Comparison of ENCODE assay signal across 10 mouse cellular contexts in the genomic region with DNA sequence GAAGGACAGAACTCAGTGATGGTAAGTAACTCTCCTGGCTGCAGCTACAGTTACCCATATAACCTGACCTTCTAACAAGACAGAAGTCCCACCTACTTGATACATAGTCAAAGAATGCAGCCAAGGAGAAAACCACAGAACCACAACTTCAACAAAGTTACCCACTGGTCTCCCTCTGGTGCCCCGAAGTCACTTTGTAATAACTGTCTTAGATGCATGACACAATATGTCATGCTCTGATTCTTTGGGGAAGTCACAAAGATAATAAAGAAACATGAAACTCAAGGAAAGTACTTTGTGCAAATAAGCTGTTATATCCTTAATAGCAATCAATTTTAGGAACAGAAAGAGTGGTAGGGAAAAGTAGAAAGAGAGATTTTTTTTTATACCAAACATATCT. TPM values are rescaled to one million over a fixed set of nuclear protein-coding genes. Genes with fewer than 3 reads are reported as not detected.
DNase-seq lines count a peak whose midpoint lies in the region; ATAC-seq and TF ChIP-seq lines count a peak whose summit lies in the region.
"Had no signal": no experiment of that assay in that cellular context is flagged by ENCODE, and none has a peak within 500 bp of the region (broad histone marks: within the 10 kb centered on the region; RNA-seq: fewer than 3 reads in every experiment).

No protein-coding gene starts in this region.

- H3K9ac ChIP-seq in forebrain, embryonic 13.5 days: no peak overlapping the region
- H3K9ac ChIP-seq in forebrain, embryonic 11.5 days (ENCODE audit: low read length): no peak overlapping the region
- H3K9ac ChIP-seq in lung, embryonic 15.5 days: no peak overlapping the region
- H3K9ac ChIP-seq in forebrain, postnatal 0 days: no peak overlapping the region
- H3K9ac ChIP-seq in neural tube, embryonic 13.5 days: no peak overlapping the region
- H3K9ac ChIP-seq: limb, embryonic 15.5 days had no signal

- TF ChIP-seq CTCF in lung, adult 2 months (IDR thresholded peaks at IDR 0.05; ENCODE audit: insufficient read depth, low read length): no peak
- TF ChIP-seq CTCF in forebrain, postnatal 0 days (IDR thresholded peaks at IDR 0.05; ENCODE audit: low read depth): no peak

- H3K4me2 ChIP-seq in forebrain, embryonic 13.5 days: peak overlapping the region; percentile 76; the same call in 1 of the 2 replicates
- H3K4me2 ChIP-seq in forebrain, embryonic 11.5 days (ENCODE audit: low read depth, low read length, severe bottlenecking): no peak overlapping the region
- peak overlapping the region; percentile 90; the same call in 1 of the 2 replicates for H3K4me2 ChIP-seq in lung, embryonic 15.5 days
- peak overlapping the region; percentile 62; the same call in 1 of the 2 replicates for H3K4me2 ChIP-seq in forebrain, postnatal 0 days (ENCODE audit: low read depth)
- H3K4me2 ChIP-seq in neural tube, embryonic 13.5 days: peak overlapping the region; percentile 86

- TF ChIP-seq POLR2A in lung, adult 2 months (IDR thresholded peaks at IDR 0.05; ENCODE audit: borderline replicate concordance, extremely low read depth, low read depth, low read length): no peak

- no peak for ATAC-seq in forebrain, embryonic 13.5 days
- no peak for ATAC-seq in forebrain, embryonic 11.5 days (replicated peaks; ENCODE audit: low FRiP score)
- no peak for ATAC-seq in lung, embryonic 15.5 days (ENCODE audit: borderline replicate concordance, extremely low read depth, low FRiP score, low TSS enrichment)
- no peak for ATAC-seq in forebrain, postnatal 0 days
- ATAC-seq in neural tube, embryonic 13.5 days (ENCODE audit: low read depth): no peak

- peaks cover 41% of the 10 kb centered on the region for H3K4me1 ChIP-seq in forebrain, embryonic 13.5 days
- H3K4me1 ChIP-seq in forebrain, embryonic 11.5 days (replicated peaks; ENCODE audit: control insufficient read depth, insufficient read depth, low read length): peaks cover 1% of the 10 kb centered on the region; the same call in 1 of the 2 replicates
- peaks cover 35% of the 10 kb centered on the region for H3K4me1 ChIP-seq in lung, embryonic 15.5 days
- H3K4me1 ChIP-seq in lung, adult 2 months (ENCODE audit: control insufficient read depth, insufficient read depth, low read length): peaks cover 14% of the 10 kb centered on the region
- H3K4me1 ChIP-seq in forebrain, postnatal 0 days (ENCODE audit: insufficient read depth): peaks cover 32% of the 10 kb centered on the region
- H3K4me1 ChIP-seq in neural tube, embryonic 13.5 days (replicated peaks): peaks cover 65% of the 10 kb centered on the region

- H3K4me3 ChIP-seq in forebrain, embryonic 13.5 days: no peak overlapping the region
- H3K4me3 ChIP-seq in forebrain, embryonic 11.5 days (ENCODE audit: low read depth, low read length): no peak overlapping the region
- H3K4me3 ChIP-seq in lung, embryonic 15.5 days: no peak overlapping the region
- no peak overlapping the region for H3K4me3 ChIP-seq in lung, adult 2 months (replicated peaks; ENCODE audit: extremely low read depth, low read depth, low read length)
- peak overlapping the region; percentile 92 for H3K4me3 ChIP-seq in forebrain, postnatal 0 days (ENCODE audit: low read depth, low read length)
- 0 out of 2 replicates have a peak overlapping the region, but pooled peaks have one; percentile 9 for H3K4me3 ChIP-seq in neural tube, embryonic 13.5 days

- no peak overlapping the region for H3K27ac ChIP-seq in forebrain, embryonic 13.5 days
- no peak overlapping the region for H3K27ac ChIP-seq in forebrain, embryonic 11.5 days (ENCODE audit: low read depth, low read length)
- no peak overlapping the region for H3K27ac ChIP-seq in lung, embryonic 15.5 days
- H3K27ac ChIP-seq in forebrain, postnatal 0 days (ENCODE audit: low read depth, low read length): no peak overlapping the region
- no peak overlapping the region for H3K27ac ChIP-seq in neural tube, embryonic 13.5 days (replicated peaks)
- H3K27ac ChIP-seq: limb, embryonic 15.5 days had no signal

- DNase-seq in forebrain, embryonic 11.5 days (ENCODE audit: low spot score): no peak
- no peak for DNase-seq in lung, adult 2 months
- no peak for DNase-seq in forebrain, postnatal 0 days
- DNase-seq in kidney, adult 11 months: no peak
- DNase-seq in embryo, embryonic 10.5 days (ENCODE audit: low spot score): no peak
- DNase-seq: right cerebral cortex, adult 18-20 months had no signal

- H3K9me3 ChIP-seq in forebrain, embryonic 13.5 days (replicated peaks): no peaks in the 10 kb centered on the region
- no peaks in the 10 kb centered on the region for H3K9me3 ChIP-seq in forebrain, embryonic 11.5 days (ENCODE audit: control insufficient read depth, low read length)
- H3K9me3 ChIP-seq in lung, embryonic 15.5 days: no peaks in the 10 kb centered on the region
- no peaks in the 10 kb centered on the region for H3K9me3 ChIP-seq in forebrain, postnatal 0 days (ENCODE audit: low read length)
- no peaks in the 10 kb centered on the region for H3K9me3 ChIP-seq in neural tube, embryonic 13.5 days
- H3K9me3 ChIP-seq: limb, embryonic 15.5 days had no signal

- H3K36me3 ChIP-seq in forebrain, embryonic 13.5 days (ENCODE audit: poor library complexity, severe bottlenecking): peaks cover 4% of the 10 kb centered on the region; the same call in 1 of the 2 replicates
- H3K36me3 ChIP-seq in forebrain, embryonic 11.5 days (ENCODE audit: control insufficient read depth, insufficient read depth, low read length): no peaks in the 10 kb centered on the region; the same call in 1 of the 2 replicates
- 0 out of 2 replicates have a peak, but pooled peaks cover 4% of the 10 kb centered on the region for H3K36me3 ChIP-seq in lung, embryonic 15.5 days
- H3K36me3 ChIP-seq in forebrain, postnatal 0 days (ENCODE audit: insufficient read depth): no peaks in the 10 kb centered on the region
- peaks cover 9% of the 10 kb centered on the region for H3K36me3 ChIP-seq in neural tube, embryonic 13.5 days

- no peaks in the 10 kb centered on the region for H3K27me3 ChIP-seq in forebrain, embryonic 13.5 days
- H3K27me3 ChIP-seq in forebrain, embryonic 11.5 days (ENCODE audit: control insufficient read depth, insufficient read depth, low read length): no peaks in the 10 kb centered on the region
- H3K27me3 ChIP-seq in lung, embryonic 15.5 days: no peaks in the 10 kb centered on the region
- no peaks in the 10 kb centered on the region for H3K27me3 ChIP-seq in forebrain, postnatal 0 days (ENCODE audit: insufficient read depth, low read length)
- H3K27me3 ChIP-seq in neural tube, embryonic 13.5 days: no peaks in the 10 kb centered on the region
- H3K27me3 ChIP-seq: limb, embryonic 15.5 days had no signal

- 85% methylated on average over 1 of the region's 1 CpGs for WGBS in forebrain, embryonic 13.5 days
- 97% methylated on average over 1 of the region's 1 CpGs for WGBS in forebrain, embryonic 11.5 days
- WGBS in lung, embryonic 15.5 days: 71% methylated on average over 1 of the region's 1 CpGs
- WGBS in lung, adult 2 months: 11% methylated on average over 1 of the region's 1 CpGs
- 86% methylated on average over 1 of the region's 1 CpGs for WGBS in forebrain, postnatal 0 days
- WGBS in neural tube, embryonic 13.5 days: 88% methylated on average over 1 of the region's 1 CpGs

RNA-seq across cellular contexts. Expression of a gene that starts 3.2 kb away (rescaled TPM):
- 52.6 and 56.5 TPM in 2 replicates for polyA plus RNA-seq in forebrain, embryonic 13.5 days (2015; fragmentation: Nextera tagmentation; extraction: Ambion mirVana)
- 56.9 and 59.8 TPM in 2 replicates for polyA plus RNA-seq in forebrain, embryonic 11.5 days (2014; fragmentation: Nextera tagmentation; extraction: Ambion mirVana)
- 30.5 and 32.4 TPM in 2 replicates for polyA plus RNA-seq in lung, embryonic 15.5 days (2015; fragmentation: Nextera tagmentation; extraction: Ambion mirVana)
- 34.7 and 37.9 TPM in 2 replicates for polyA plus RNA-seq in lung, adult 2 months (2012; rRNA removed)
- 160 and 161 TPM in 2 replicates for total RNA-seq in forebrain, postnatal 0 days (2014; rRNA removed)
- 76.1 and 86.1 TPM in 2 replicates for polyA plus RNA-seq in forebrain, postnatal 0 days (2015; fragmentation: Nextera tagmentation; extraction: Ambion mirVana)
- polyA plus RNA-seq in neural tube, embryonic 13.5 days (2015; fragmentation: Nextera tagmentation; extraction: Ambion mirVana): 73.1 and 81.1 TPM in 2 replicates

RNA-seq across cellular contexts. Expression of a gene that starts 3.3 kb away (rescaled TPM):
- 26.5 and 30.7 TPM in 2 replicates for polyA plus RNA-seq in forebrain, embryonic 13.5 days (2015; fragmentation: Nextera tagmentation; extraction: Ambion mirVana)
- 44.7 and 48.7 TPM in 2 replicates for polyA plus RNA-seq in forebrain, embryonic 11.5 days (2014; fragmentation: Nextera tagmentation; extraction: Ambion mirVana)
- 33.1 and 33.2 TPM in 2 replicates for polyA plus RNA-seq in lung, embryonic 15.5 days (2015; fragmentation: Nextera tagmentation; extraction: Ambion mirVana)
- polyA plus RNA-seq in lung, adult 2 months (2012; rRNA removed): 10.4 and 10.5 TPM in 2 replicates
- 19.8 and 23.1 TPM in 2 replicates for total RNA-seq in forebrain, postnatal 0 days (2014; rRNA removed)
- 3.6 and 6.2 TPM in 2 replicates for polyA plus RNA-seq in forebrain, postnatal 0 days (2015; fragmentation: Nextera tagmentation; extraction: Ambion mirVana)
- polyA plus RNA-seq in neural tube, embryonic 13.5 days (2015; fragmentation: Nextera tagmentation; extraction: Ambion mirVana): 13.6 and 15.1 TPM in 2 replicates

RNA-seq across cellular contexts. Expression of a gene that starts 27.2 kb away (rescaled TPM):
- 154 and 156 TPM in 2 replicates for polyA plus RNA-seq in forebrain, embryonic 13.5 days (2015; fragmentation: Nextera tagmentation; extraction: Ambion mirVana)
- polyA plus RNA-seq in forebrain, embryonic 11.5 days (2014; fragmentation: Nextera tagmentation; extraction: Ambion mirVana): 155 and 161 TPM in 2 replicates
- 135 and 136 TPM in 2 replicates for polyA plus RNA-seq in lung, embryonic 15.5 days (2015; fragmentation: Nextera tagmentation; extraction: Ambion mirVana)
- 4.3 and 6.7 TPM in 2 replicates for polyA plus RNA-seq in lung, adult 2 months (2012; rRNA removed)
- 83.2 and 108 TPM in 2 replicates for total RNA-seq in forebrain, postnatal 0 days (2014; rRNA removed)
- 181 and 209 TPM in 2 replicates for polyA plus RNA-seq in forebrain, postnatal 0 days (2015; fragmentation: Nextera tagmentation; extraction: Ambion mirVana)
- 130 and 136 TPM in 2 replicates for polyA plus RNA-seq in neural tube, embryonic 13.5 days (2015; fragmentation: Nextera tagmentation; extraction: Ambion mirVana)

RNA-seq across cellular contexts. Expression of a gene that starts 27.3 kb away (rescaled TPM):
- 38.2 and 47.5 TPM in 2 replicates for polyA plus RNA-seq in forebrain, embryonic 13.5 days (2015; fragmentation: Nextera tagmentation; extraction: Ambion mirVana)
- 38.2 and 43.6 TPM in 2 replicates for polyA plus RNA-seq in forebrain, embryonic 11.5 days (2014; fragmentation: Nextera tagmentation; extraction: Ambion mirVana)
- 48.5 and 53.5 TPM in 2 replicates for polyA plus RNA-seq in lung, embryonic 15.5 days (2015; fragmentation: Nextera tagmentation; extraction: Ambion mirVana)
- 13.9 and 22.4 TPM in 2 replicates for polyA plus RNA-seq in lung, adult 2 months (2012; rRNA removed)
- total RNA-seq in forebrain, postnatal 0 days (2014; rRNA removed): 24.0 and 27.1 TPM in 2 replicates
- 21.9 and 24.7 TPM in 2 replicates for polyA plus RNA-seq in forebrain, postnatal 0 days (2015; fragmentation: Nextera tagmentation; extraction: Ambion mirVana)
- polyA plus RNA-seq in neural tube, embryonic 13.5 days (2015; fragmentation: Nextera tagmentation; extraction: Ambion mirVana): 30.7 and 34.2 TPM in 2 replicates

Comparison
In these comparisons a context has a peak if more than half of its experiments do, and no peak if none do; other contexts are left out.
1. H3K4me3 ChIP-seq: peak in forebrain, postnatal 0 days (single experiment) and neural tube, embryonic 13.5 days (single experiment); none in forebrain, embryonic 13.5 days (single experiment), forebrain, embryonic 11.5 days (single experiment), lung, embryonic 15.5 days (single experiment) and lung, adult 2 months (single experiment).
2. RNA of a gene that starts 27.2 kb away (polyA plus RNA-seq): 181 to 209 TPM in forebrain, postnatal 0 days, 155 to 161 TPM in forebrain, embryonic 11.5 days, 154 to 156 TPM in forebrain, embryonic 13.5 days, 135 to 136 TPM in lung, embryonic 15.5 days and 130 to 136 TPM in neural tube, embryonic 13.5 days; 4.3 to 6.7 TPM in lung, adult 2 months; every median in the first group is over 10 times any median in the second.